Mouse (Mus musculus) layer of hippocampus, adult 9-11 months (tissue): ENCODE measurements around the gene St6galnac4.

Experiments used
- DNase-seq: peaks from one replicate; pipeline ENCODE4 v3.0.0; 2022

The St6galnac4 gene

DNA sequence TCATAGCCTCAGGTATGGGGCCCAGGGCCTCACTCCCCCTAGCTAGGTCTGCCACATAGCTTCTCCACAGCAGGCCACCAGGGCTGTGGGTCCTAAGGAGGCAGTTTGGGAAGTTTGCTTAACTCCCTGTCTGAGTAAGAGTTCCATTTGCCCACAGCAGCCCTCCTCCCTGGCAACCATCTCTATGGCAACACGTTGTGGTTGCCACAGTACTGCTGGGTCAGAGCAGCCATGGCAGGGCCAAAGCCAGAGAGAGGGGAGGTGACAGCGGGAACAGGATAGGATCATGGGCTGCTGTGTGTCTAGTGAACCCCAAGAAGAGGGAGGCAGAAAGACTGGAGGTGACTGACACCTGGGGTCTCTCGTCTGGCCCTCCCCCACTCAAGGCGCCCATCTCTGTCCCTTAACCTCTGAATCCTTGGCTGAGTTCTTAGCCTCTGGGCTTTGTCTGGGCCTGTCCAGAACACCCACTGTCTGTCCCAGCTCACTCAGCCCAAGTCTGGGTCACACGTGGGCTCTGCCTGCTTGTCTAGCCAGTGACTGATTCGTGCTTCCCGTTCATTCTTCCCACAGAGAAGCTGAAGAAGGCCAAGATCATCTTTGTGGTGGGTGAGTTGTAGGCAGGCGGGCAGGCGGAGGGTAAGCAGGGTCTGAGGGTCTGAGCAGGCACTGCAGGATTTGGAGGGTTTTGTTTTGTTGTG is 42.5 kb downstream of the St6galnac4 start:
- DNase-seq: peak; percentile 86

DNA sequence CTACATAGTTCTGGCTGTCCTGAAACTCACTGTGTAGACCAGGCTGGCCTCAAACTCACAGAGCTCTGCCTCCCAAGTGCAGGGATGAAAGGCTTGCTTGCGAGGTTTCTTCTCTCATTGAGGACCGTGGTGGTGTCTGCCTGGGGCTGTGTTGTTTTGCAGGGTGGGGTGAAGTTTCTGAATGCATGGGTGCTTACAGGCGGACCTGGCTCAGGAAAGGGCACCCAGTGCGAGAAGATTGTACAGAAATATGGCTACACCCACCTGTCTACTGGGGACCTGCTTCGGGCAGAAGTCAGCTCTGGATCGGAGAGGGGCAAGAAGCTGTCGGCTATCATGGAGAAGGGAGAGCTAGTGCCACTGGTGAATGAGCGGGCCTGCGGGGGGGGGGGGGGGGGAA is 43.1 kb downstream of the St6galnac4 start:
- no peak for DNase-seq

DNA sequence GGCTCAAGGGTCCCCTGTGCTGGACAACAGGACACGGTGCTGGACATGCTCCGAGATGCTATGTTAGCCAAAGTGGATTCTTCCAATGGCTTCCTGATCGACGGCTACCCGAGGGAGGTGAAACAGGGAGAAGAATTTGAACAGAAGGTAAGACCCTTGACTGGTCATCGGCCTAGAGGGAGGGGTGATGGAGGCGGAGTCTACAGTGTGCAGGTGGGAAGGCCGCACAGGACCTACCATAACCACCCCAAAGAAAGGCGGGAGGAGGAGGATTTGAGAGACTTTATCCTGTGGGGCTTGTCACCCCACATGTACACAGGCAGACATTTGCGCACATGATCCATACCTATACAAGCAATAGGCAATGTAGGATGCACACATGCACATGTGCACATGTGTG is 44.2 kb downstream of the St6galnac4 start:
- no peak for DNase-seq

DNA sequence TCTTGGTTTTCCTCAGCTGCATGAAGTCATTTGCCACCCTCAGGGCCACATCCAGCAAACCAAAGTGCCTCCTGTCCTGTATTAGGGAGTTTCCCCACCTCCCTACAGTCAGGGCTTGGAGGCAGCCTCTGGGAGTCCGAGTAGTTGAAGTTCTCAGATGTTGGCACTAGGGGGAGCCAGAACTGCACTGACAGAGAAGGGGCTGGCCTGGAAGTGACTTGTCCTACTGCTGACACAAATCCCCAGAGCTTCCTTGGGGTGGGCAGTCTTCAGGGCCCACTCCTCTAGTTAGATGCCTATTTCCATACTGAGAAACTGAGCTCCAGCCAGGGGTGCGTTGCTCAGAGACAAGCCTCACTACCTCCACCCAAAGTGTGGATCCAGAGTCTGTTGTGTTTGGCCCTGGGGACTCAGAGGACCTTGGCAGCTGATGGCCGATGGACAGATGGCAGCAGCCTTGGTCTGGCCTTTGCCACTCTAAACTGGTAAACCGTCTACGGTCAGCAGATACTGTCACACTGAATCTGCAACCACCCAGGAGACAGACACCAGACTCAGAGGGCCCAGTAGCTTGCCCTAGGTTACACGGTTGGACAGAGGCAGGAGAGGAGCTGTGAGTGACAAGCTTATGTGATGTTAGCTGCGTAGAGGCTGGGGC is 45.0 kb downstream of the St6galnac4 start:
- peak; percentile 79 for DNase-seq

- DNase-seq: no peak
These were observed 46.8 kb downstream of the St6galnac4 start for GRCm38 (mm10) chr2:32633660-32634059.

- DNase-seq: no peak
These were observed 47.6 kb downstream of the St6galnac4 start for GRCm38 (mm10) chr2:32634277-32635105.

DNA sequence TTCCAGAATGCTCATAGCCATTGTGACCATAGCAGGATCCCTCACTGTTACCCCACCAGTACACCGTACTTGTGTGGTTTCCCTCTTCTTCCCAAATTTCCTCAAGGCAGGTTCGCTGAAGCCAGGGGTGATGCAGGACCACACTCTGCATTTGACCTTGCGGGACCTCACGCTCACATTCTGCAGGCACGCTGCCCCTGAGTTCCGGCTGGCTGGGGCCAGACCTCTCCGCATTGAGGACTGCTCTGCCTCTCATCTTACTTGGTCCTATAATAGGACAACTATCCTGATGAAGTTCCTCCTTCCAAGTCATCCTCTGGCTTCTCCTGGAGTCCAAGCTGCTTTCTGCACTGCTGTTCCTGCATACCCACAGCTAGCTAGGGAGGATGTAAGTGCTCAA is 49.7 kb downstream of the St6galnac4 start:
- DNase-seq: no peak

- DNase-seq: no peak
These were observed 50.9 kb downstream of the St6galnac4 start for GRCm38 (mm10) chr2:32637778-32638281.

GRCm38 (mm10) chr2:32639632-32640031 is 52.7 kb downstream of the St6galnac4 start:
- DNase-seq: no peak

- no peak for DNase-seq
These were observed 53.7 kb downstream of the St6galnac4 start for GRCm38 (mm10) chr2:32640550-32641051.

GRCm38 (mm10) chr2:32641810-32642209 is 54.9 kb downstream of the St6galnac4 start:
- no peak for DNase-seq

DNA sequence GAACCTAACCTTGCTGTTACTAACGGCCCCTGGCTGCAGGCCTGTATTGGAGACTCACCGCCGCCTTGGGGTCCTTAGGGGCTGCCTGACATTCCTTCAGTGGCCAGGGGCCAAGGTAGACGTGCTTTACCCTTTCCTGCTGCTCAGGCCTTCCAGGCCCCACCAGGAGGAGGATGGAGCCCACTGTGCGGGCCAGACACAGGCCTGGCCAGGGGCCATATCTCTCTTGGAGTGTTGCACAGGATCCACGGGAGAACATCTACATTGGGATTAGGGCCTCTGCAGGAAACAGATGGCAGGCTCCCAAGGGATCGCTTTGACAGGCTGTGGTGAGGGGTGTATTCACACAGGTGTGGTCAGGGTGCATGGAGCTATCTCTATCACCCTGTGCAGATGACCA is 55.9 kb downstream of the St6galnac4 start:
- DNase-seq: no peak

- DNase-seq: no peak
These were observed 57.2 kb downstream of the St6galnac4 start for GRCm38 (mm10) chr2:32644083-32644482.

GRCm38 (mm10) chr2:32644799-32645475 is 58.0 kb downstream of the St6galnac4 start:
- no peak for DNase-seq

GRCm38 (mm10) chr2:32645647-32646046 is 58.8 kb downstream of the St6galnac4 start:
- no peak for DNase-seq

- DNase-seq: no peak
These were observed 59.6 kb downstream of the St6galnac4 start, which contains the start of gene Eng for GRCm38 (mm10) chr2:32646379-32647056. Gene Eng (plus strand): TSS chr2:32646595.

- no peak for DNase-seq
These were observed 60.5 kb downstream of the St6galnac4 start for GRCm38 (mm10) chr2:32647366-32647765.
